ENCODE assay signal across 13 mouse cellular contexts in the genomic region with DNA sequence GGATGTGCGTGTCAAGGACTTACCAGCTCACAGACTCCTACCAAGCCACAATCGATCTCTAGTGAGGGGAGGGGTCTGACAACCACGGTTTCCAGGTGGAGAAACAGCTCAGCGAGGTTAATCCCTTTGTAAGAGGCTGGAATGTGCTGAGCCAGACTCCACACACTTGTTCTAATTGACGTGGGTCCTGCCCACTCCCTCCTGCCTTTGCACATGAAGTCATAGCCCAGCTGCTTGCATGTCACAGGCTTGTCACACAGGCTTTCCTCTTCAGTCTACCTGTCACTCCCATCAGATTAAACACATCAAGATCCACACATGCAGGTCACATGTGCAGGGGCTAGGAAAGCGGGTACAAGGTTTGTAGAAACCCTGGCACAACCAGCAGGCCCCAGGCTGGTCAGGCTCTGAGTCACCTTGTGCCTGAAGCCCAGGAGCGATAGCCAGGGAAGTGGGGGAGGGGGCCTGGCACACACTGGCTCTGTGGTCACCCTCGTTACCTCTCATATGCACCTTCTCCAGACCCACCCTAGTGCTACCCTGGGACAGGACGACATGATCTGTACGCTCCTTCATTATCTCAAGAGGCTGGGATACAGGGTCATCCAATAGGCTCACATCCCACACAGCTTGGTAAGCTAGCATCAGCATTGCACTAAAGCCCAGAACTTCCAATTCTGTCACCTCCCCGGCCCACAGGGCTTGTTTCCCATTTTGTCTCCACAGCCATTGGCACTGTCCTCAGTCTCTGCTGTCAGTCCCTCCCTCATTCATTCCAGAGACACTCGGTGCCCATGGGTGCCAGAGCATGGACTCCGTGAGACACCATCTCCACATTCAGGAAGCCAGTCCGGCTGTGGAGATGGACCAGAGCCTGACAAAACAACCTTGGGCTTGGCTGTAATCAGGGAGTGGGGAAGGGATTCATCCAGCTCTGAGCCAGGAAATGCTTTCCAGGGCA. TPM values are rescaled to one million over a fixed set of nuclear protein-coding genes. Genes with fewer than 3 reads are reported as not detected.
DNase-seq lines count a peak whose midpoint lies in the region; ATAC-seq and TF ChIP-seq lines count a peak whose summit lies in the region.
"Had no signal": no experiment of that assay in that cellular context is flagged by ENCODE, and none has a peak within 500 bp of the region (broad histone marks: within the 10 kb centered on the region; RNA-seq: fewer than 3 reads in every experiment).

No protein-coding gene starts in this region.

- H3K36me3 ChIP-seq in heart, adult 2 months (ENCODE audit: control insufficient read depth, insufficient read depth, low read length): no peaks in the 10 kb centered on the region
- no peaks in the 10 kb centered on the region for H3K36me3 ChIP-seq in heart, embryonic 12.5 days
- no peaks in the 10 kb centered on the region for H3K36me3 ChIP-seq in heart, embryonic 10.5 days
- peaks cover 10% of the 10 kb centered on the region; the same call in 1 of the 2 replicates for H3K36me3 ChIP-seq in intestine, postnatal 0 days (ENCODE audit: control insufficient read depth, insufficient read depth)

- intact Hi-C loops in heart, adult 2 months (cut with DNase I): no loop called here

- H3K27me3 ChIP-seq in heart, adult 2 months (ENCODE audit: control insufficient read depth, insufficient read depth, low read length): no peaks in the 10 kb centered on the region
- no peaks in the 10 kb centered on the region; the same call in 1 of the 2 replicates for H3K27me3 ChIP-seq in heart, embryonic 12.5 days (replicated peaks)
- H3K27me3 ChIP-seq in heart, embryonic 10.5 days (ENCODE audit: insufficient read depth, poor library complexity, severe bottlenecking): peaks cover 30% of the 10 kb centered on the region
- H3K27me3 ChIP-seq in intestine, postnatal 0 days (replicated peaks; ENCODE audit: control insufficient read depth, insufficient read depth, low read length): no peaks in the 10 kb centered on the region

- H3K27ac ChIP-seq in heart, adult 2 months: peak overlapping the region; percentile 54
- no peak overlapping the region for H3K27ac ChIP-seq in heart, embryonic 12.5 days (ENCODE audit: poor library complexity, severe bottlenecking)
- H3K27ac ChIP-seq in heart, embryonic 10.5 days: no peak overlapping the region
- H3K27ac ChIP-seq in intestine, postnatal 0 days (ENCODE audit: low read depth, low read length): no peak overlapping the region

- peaks cover 16% of the 10 kb centered on the region for H3K4me1 ChIP-seq in heart, adult 2 months (ENCODE audit: control insufficient read depth, insufficient read depth, low read length)
- peaks cover 32% of the 10 kb centered on the region for H3K4me1 ChIP-seq in heart, embryonic 12.5 days (replicated peaks)
- peaks cover 48% of the 10 kb centered on the region for H3K4me1 ChIP-seq in heart, embryonic 10.5 days
- H3K4me1 ChIP-seq in intestine, postnatal 0 days (replicated peaks; ENCODE audit: control insufficient read depth, insufficient read depth, low read length): 0 out of 2 replicates have a peak, but pooled peaks cover 10% of the 10 kb centered on the region

- no peak overlapping the region; the same call in 1 of the 2 replicates for H3K9ac ChIP-seq in heart, adult 2 months (ENCODE audit: low read depth, low read length)
- H3K9ac ChIP-seq in heart, embryonic 12.5 days: no peak overlapping the region
- no peak overlapping the region for H3K9ac ChIP-seq in intestine, postnatal 0 days (ENCODE audit: low read depth, low read length)
- H3K9ac ChIP-seq: liver, postnatal 0 days had no signal

- TF ChIP-seq EP300 in heart, adult 2 months (IDR thresholded peaks at IDR 0.05; ENCODE audit: insufficient read depth, low read depth, low read length): peak; percentile 91

- no peak overlapping the region for H3K4me2 ChIP-seq in heart, embryonic 12.5 days
- H3K4me2 ChIP-seq in intestine, postnatal 0 days (replicated peaks; ENCODE audit: low read depth): no peak overlapping the region

- TF ChIP-seq CTCF in heart, adult 2 months (IDR thresholded peaks at IDR 0.05): no peak
- TF ChIP-seq CTCF in intestine, postnatal 0 days (IDR thresholded peaks at IDR 0.05; ENCODE audit: low read depth): no peak

- no peak for ATAC-seq in heart, embryonic 12.5 days (ENCODE audit: insufficient number of reproducible peaks, low FRiP score)
- ATAC-seq in intestine, postnatal 0 days: no peak
- ATAC-seq: intestine, embryonic 16.5 days; liver, postnatal 0 days had no signal

- peak; percentile 37; the same call in 1 of the 2 replicates for TF ChIP-seq POLR2A in heart, adult 2 months (IDR thresholded peaks at IDR 0.05; ENCODE audit: insufficient read depth, low read depth, low read length)

- H3K79me2 ChIP-seq in heart, adult 2 months (replicated peaks; ENCODE audit: control insufficient read depth, insufficient read depth, low read length): no peaks in the 10 kb centered on the region

- H3K9me3 ChIP-seq in heart, embryonic 12.5 days (replicated peaks): peaks cover 8% of the 10 kb centered on the region; the same call in 1 of the 2 replicates
- H3K9me3 ChIP-seq in heart, embryonic 10.5 days: no peaks in the 10 kb centered on the region
- H3K9me3 ChIP-seq in intestine, postnatal 0 days (ENCODE audit: control insufficient read depth): no peaks in the 10 kb centered on the region

- DNase-seq in heart, adult 2 months: peak; percentile 57 to 69
- DNase-seq in 3134 (ENCODE audit: extremely low read depth, insufficient read length, low spot score) (peak; percentile 68), R1 (ENCODE audit: low read depth, low spot score) (peak; percentile 30)
- DNase-seq in heart, embryonic 10.5 days (ENCODE audit: low spot score): peak; percentile 74
- no peak for DNase-seq in urinary bladder, postnatal 25 days (ENCODE audit: low spot score)
- no peak for DNase-seq in urinary bladder, adult 2 months (ENCODE audit: low spot score)
- DNase-seq: adrenal gland, postnatal 36 days; liver, postnatal 0 days had no signal

- H3K4me3 ChIP-seq in heart, adult 2 months: no peak overlapping the region
- no peak overlapping the region for H3K4me3 ChIP-seq in heart, embryonic 12.5 days
- H3K4me3 ChIP-seq in heart, embryonic 10.5 days: no peak overlapping the region
- no peak overlapping the region for H3K4me3 ChIP-seq in intestine, postnatal 0 days (ENCODE audit: low read depth, low read length)

- 25% methylated on average over 14 of the region's 14 CpGs for WGBS in heart, adult 2 months
- WGBS in heart, embryonic 12.5 days: 43% methylated on average over 14 of the region's 14 CpGs
- WGBS in heart, embryonic 10.5 days: 43% methylated on average over 14 of the region's 14 CpGs
- WGBS in intestine, postnatal 0 days: 57% methylated on average over 14 of the region's 14 CpGs

RNA-seq across cellular contexts. Expression of gene Slc1a7, which starts 51.1 kb away (rescaled TPM):
- total RNA-seq in heart, adult 2 months (2021): under 1 TPM; 0.21 to 0.32 TPM
- polyA plus RNA-seq in heart, adult 2 months (2012; rRNA removed): 1.2 and 1.9 TPM in 2 replicates
- not detected in 2 replicates for polyA plus RNA-seq in heart, embryonic 12.5 days (2016; fragmentation: Nextera tagmentation; extraction: Ambion mirVana)
- not detected in 2 replicates for polyA plus RNA-seq in heart, embryonic 10.5 days (2016; fragmentation: Nextera tagmentation; extraction: Ambion mirVana)
- polyA plus RNA-seq in urinary bladder, adult 2 months (2012; rRNA removed): 1.4 and 1.6 TPM in 2 replicates
- polyA plus RNA-seq in intestine, postnatal 0 days (2015; fragmentation: Nextera tagmentation; extraction: Ambion mirVana): 0.10 and 0.14 TPM in 2 replicates
- total RNA-seq: gastrocnemius, postnatal 4 days; left cerebral cortex, postnatal 10 days had no signal
- polyA plus RNA-seq: liver, postnatal 0 days had no signal

Comparison
In these comparisons a context has a peak if more than half of its experiments do, and no peak if none do; other contexts are left out.
1. DNase-seq: peak in heart, adult 2 months (2 of 2), 3134 (single experiment), R1 (single experiment) and heart, embryonic 10.5 days (single experiment); none in urinary bladder, postnatal 25 days (single experiment) and urinary bladder, adult 2 months (single experiment).